In genomic region chr5:139702905-139703304, GRCm38 (mm10) we compare ENCODE assay signal across 8 mouse cellular contexts. TPM values are rescaled to one million over a fixed set of nuclear protein-coding genes. Genes with fewer than 3 reads are reported as not detected.
A peak's percentile ranks its signal among the peaks of the same experiment; 100 is the strongest.
DNase-seq lines count a peak whose midpoint lies in the region; ATAC-seq and TF ChIP-seq lines count a peak whose summit lies in the region.

No protein-coding gene starts in this region.

- 0 out of 2 replicates have a peak, but pooled peaks cover 4% of the 10 kb centered on the region for H3K9me3 ChIP-seq in heart, postnatal 0 days (replicated peaks; ENCODE audit: control insufficient read depth, low read length)
- H3K9me3 ChIP-seq in CH12.LX (replicated peaks; ENCODE audit: low read length): peaks cover 3% of the 10 kb centered on the region
- peaks cover under 1% of the 10 kb centered on the region; the same call in 1 of the 2 replicates for H3K9me3 ChIP-seq in embryonic facial prominence, embryonic 10.5 days
- 0 out of 2 replicates have a peak, but pooled peaks cover under 1% of the 10 kb centered on the region for H3K9me3 ChIP-seq in heart, embryonic 10.5 days

- no peak overlapping the region for H3K4me2 ChIP-seq in heart, postnatal 0 days (ENCODE audit: low read depth, low read length)
- H3K4me2 ChIP-seq in CH12.LX (ENCODE audit: insufficient read depth, low read depth, poor library complexity, severe bottlenecking): no peak overlapping the region

- 54% methylated on average over 2 of the region's 2 CpGs for WGBS in heart, postnatal 0 days
- WGBS in embryonic facial prominence, embryonic 10.5 days: 57% methylated on average over 2 of the region's 2 CpGs
- WGBS in heart, embryonic 10.5 days: 59% methylated on average over 2 of the region's 2 CpGs

- H3K36me3 ChIP-seq in heart, postnatal 0 days (replicated peaks; ENCODE audit: control insufficient read depth, insufficient read depth, low read length): no peaks in the 10 kb centered on the region; the same call in 1 of the 2 replicates
- peaks cover 0 to 11% of the 10 kb centered on the region in 2 experiments for H3K36me3 ChIP-seq in CH12.LX (replicated peaks in 1 of 2; ENCODE audit: control insufficient read depth in 1 of 2, insufficient read depth in 1 of 2, low read length in 1 of 2)
- H3K36me3 ChIP-seq in embryonic facial prominence, embryonic 10.5 days (replicated peaks): peaks cover 35% of the 10 kb centered on the region
- H3K36me3 ChIP-seq in heart, embryonic 10.5 days: 0 out of 2 replicates have a peak, but pooled peaks cover 3% of the 10 kb centered on the region

- in situ Hi-C loops in CH12.LX (cut with MboI; ENCODE audit: low pct_ligation_motif_present, low pct_unique_long_range_greater_than_20kb, low sequenced_read_pairs): no loop called here

- H3K27me3 ChIP-seq in heart, postnatal 0 days (ENCODE audit: control insufficient read depth, insufficient read depth, low read length): no peaks in the 10 kb centered on the region
- H3K27me3 ChIP-seq in CH12.LX (replicated peaks): no peaks in the 10 kb centered on the region
- H3K27me3 ChIP-seq in embryonic facial prominence, embryonic 10.5 days (replicated peaks; ENCODE audit: low read depth, poor library complexity, severe bottlenecking): no peaks in the 10 kb centered on the region
- H3K27me3 ChIP-seq in heart, embryonic 10.5 days (ENCODE audit: insufficient read depth, poor library complexity, severe bottlenecking): peaks cover under 1% of the 10 kb centered on the region; the same call in 1 of the 2 replicates

- peak; percentile 5 for TF ChIP-seq RAD21 in CH12.LX (IDR thresholded peaks at IDR 0.05; ENCODE audit: low read depth, low read length)

- no peak for ATAC-seq in heart, postnatal 0 days (ENCODE audit: insufficient read depth, low read depth)

- intact Hi-C loops in heart, postnatal 36 days (cut with DNase I): no loop called here

- H3K4me1 ChIP-seq in heart, postnatal 0 days (ENCODE audit: control insufficient read depth, insufficient read depth): no peaks in the 10 kb centered on the region
- H3K4me1 ChIP-seq in CH12.LX (ENCODE audit: control insufficient read depth in 1 of 2, insufficient read depth in 2 of 2): peaks cover 0 to 18% of the 10 kb centered on the region in 2 experiments; a peak in 3 of 4 replicates
- H3K4me1 ChIP-seq in embryonic facial prominence, embryonic 10.5 days: peaks cover 10% of the 10 kb centered on the region; the same call in 1 of the 2 replicates
- peaks cover 14% of the 10 kb centered on the region for H3K4me1 ChIP-seq in heart, embryonic 10.5 days

- no peaks in the 10 kb centered on the region for H3K79me2 ChIP-seq in CH12.LX (replicated peaks; ENCODE audit: control insufficient read depth, extremely low read depth, insufficient read depth, poor library complexity, severe bottlenecking)

- TF ChIP-seq POLR2A in CH12.LX (IDR thresholded peaks at IDR 0.05; ENCODE audit: low read depth, low read length): no peak

- H3K9ac ChIP-seq in heart, postnatal 0 days (replicated peaks; ENCODE audit: low read depth, low read length): no peak overlapping the region
- no peak overlapping the region for H3K9ac ChIP-seq in CH12.LX (ENCODE audit: insufficient read depth, low read depth)

- dilution Hi-C loops in CH12.LX (cut with MboI; ENCODE audit: extremely low pct_ligation_motif_present, extremely low pct_unique_long_range_greater_than_20kb, low sequenced_read_pairs): no loop called here

- H3K4me3 ChIP-seq in heart, postnatal 0 days (ENCODE audit: low read depth, low read length): no peak overlapping the region
- H3K4me3 ChIP-seq in CH12.LX (replicated peaks in 1 of 3; ENCODE audit: low read depth in 2 of 3, low read length in 2 of 3, poor library complexity in 1 of 3): no peak overlapping the region
- H3K4me3 ChIP-seq in embryonic facial prominence, embryonic 10.5 days: no peak overlapping the region
- no peak overlapping the region; the same call in 1 of the 2 replicates for H3K4me3 ChIP-seq in heart, embryonic 10.5 days

- DNase-seq in heart, postnatal 0 days (ENCODE audit: low spot score): no peak
- no peak for DNase-seq in heart, postnatal 36 days
- peak; percentile 46 for DNase-seq in CH12.LX (ENCODE audit: extremely low read depth)
- DNase-seq in embryonic facial prominence, embryonic 10.5 days (ENCODE audit: low spot score): peak; percentile 47
- peak; percentile 34 for DNase-seq in lung, postnatal 10 days
- no peak for DNase-seq in urinary bladder, postnatal 14 days (ENCODE audit: low spot score)
- DNase-seq in heart, embryonic 10.5 days (ENCODE audit: low spot score): no peak
- DNase-seq in right cerebral cortex, postnatal 14 days: no peak

- no peak for TF ChIP-seq EP300 in heart, postnatal 0 days (IDR thresholded peaks at IDR 0.05; ENCODE audit: low read depth)
- TF ChIP-seq EP300 in CH12.LX (IDR thresholded peaks at IDR 0.05; ENCODE audit: low read length): no peak

- no peak overlapping the region for H3K27ac ChIP-seq in heart, postnatal 0 days (ENCODE audit: low read depth)
- H3K27ac ChIP-seq in CH12.LX (ENCODE audit: insufficient read depth, low read depth): no peak overlapping the region
- H3K27ac ChIP-seq in embryonic facial prominence, embryonic 10.5 days (replicated peaks): no peak overlapping the region
- no peak overlapping the region for H3K27ac ChIP-seq in heart, embryonic 10.5 days

- TF ChIP-seq CTCF in heart, postnatal 0 days (IDR thresholded peaks at IDR 0.05; ENCODE audit: low read depth): peak; percentile 23
- peak; percentile 51 to 67 for TF ChIP-seq CTCF in CH12.LX (conservative IDR thresholded peaks at IDR 0.05 in 1 of 2, IDR thresholded peaks at IDR 0.05 in 1 of 2; ENCODE audit: low read depth in 2 of 2, low read length in 2 of 2)

TF ChIP-seq in CH12.LX, 34 proteins besides CTCF, POLR2A, EP300 and RAD21:
- TF ChIP-seq MEF2A (IDR thresholded peaks at IDR 0.05; ENCODE audit: borderline replicate concordance, low read depth, low read length): no peak
- peak; percentile 54; the same call in 1 of the 2 replicates for TF ChIP-seq CHD2 (IDR thresholded peaks at IDR 0.05; ENCODE audit: low read length)

RNA-seq across cellular contexts. Expression of gene Micall2, which starts 33.2 kb away (rescaled TPM):
- 0.85 and 1.3 TPM in 2 replicates for total RNA-seq in heart, postnatal 0 days (2014; rRNA removed; ENCODE audit: low replicate concordance)
- 1.1 and 1.2 TPM in 2 replicates for polyA plus RNA-seq in heart, postnatal 0 days (2015; fragmentation: Nextera tagmentation; extraction: Ambion mirVana)
- total RNA-seq in heart, postnatal 36 days (2021): 1 to 10 TPM; 2.4 to 2.8 TPM
- total RNA-seq in CH12.LX (2012; rRNA removed) (1.7 and 2.1 TPM in 2 replicates), CH12.LX (2014; rRNA removed) (1.2 and 1.3 TPM in 2 replicates)
- 1.7 and 3.0 TPM in 2 replicates for polyA plus RNA-seq in CH12.LX (2012; ENCODE audit: insufficient read length, low read depth)
- polyA plus RNA-seq in embryonic facial prominence, embryonic 10.5 days (2016; fragmentation: Nextera tagmentation; extraction: Ambion mirVana): 8.6 and 10.5 TPM in 2 replicates
- polyA plus RNA-seq in heart, embryonic 10.5 days (2016; fragmentation: Nextera tagmentation; extraction: Ambion mirVana): 4.1 and 5.7 TPM in 2 replicates

Comparison
In these comparisons a context has a peak if more than half of its experiments do, and no peak if none do; other contexts are left out.
1. DNase-seq: peak in CH12.LX (single experiment), embryonic facial prominence, embryonic 10.5 days (single experiment) and lung, postnatal 10 days (single experiment); none in heart, postnatal 0 days (single experiment), heart, postnatal 36 days (0 of 2), urinary bladder, postnatal 14 days (single experiment), heart, embryonic 10.5 days (single experiment) and right cerebral cortex, postnatal 14 days (single experiment).